Mouse (Mus musculus): Measurements from ENCODE around the gene S100pbp. TPM values are rescaled to one million over a fixed set of nuclear protein-coding genes. Genes with fewer than 3 reads are reported as not detected.

S100pbp gene
- polyA plus RNA-seq, 1 experiment from 2014 or later = 7.3 TPM

- Histone ChIP-seq H3K4me3 (ENCODE audit: low read depth, low read length) (no peak overlapping the region), H3K9me3 (ENCODE audit: low read length) (no peaks in the 10 kb centered on the region), H3K4me2 (replicated peaks; ENCODE audit: low read depth, low read length) (no peak overlapping the region), H3K4me1 (ENCODE audit: insufficient read depth, low read depth, low read length) (no peaks in the 10 kb centered on the region), H3K27me3 (replicated peaks; ENCODE audit: insufficient read depth, low read length) (no peaks in the 10 kb centered on the region), H3K27ac (ENCODE audit: low read length) (no peak overlapping the region), H3K9ac (replicated peaks; ENCODE audit: low read depth) (no peak overlapping the region), H3K36me3 (ENCODE audit: insufficient read depth, low read length) (peaks cover 34% of the 10 kb centered on the region)
- DNase-seq (ENCODE audit: low spot score) = peak; percentile 78
- WGBS = 40% methylated on average over 7 of the region's 7 CpGs
- ATAC-seq = 0 out of 2 replicates have a peak, but pooled peaks have one; percentile 18
- peak; percentile 73 for TF ChIP-seq CTCF (IDR thresholded peaks at IDR 0.05)
- TF ChIP-seq EP300 (IDR thresholded peaks at IDR 0.05) = no peak
Measured at GRCm38 (mm10) chr4:129209504-129209903, 20.0 kb upstream of the S100pbp start.

GRCm38 (mm10) chr4:129206792-129207191, 17.3 kb upstream of the S100pbp start:
- H3K4me2 ChIP-seq (replicated peaks; ENCODE audit: low read depth, low read length) = no peak overlapping the region
- DNase-seq (ENCODE audit: low spot score) (no peak), ATAC-seq (no peak)
- H3K9me3 ChIP-seq (ENCODE audit: low read length) = no peaks in the 10 kb centered on the region
- no peak overlapping the region for H3K9ac ChIP-seq (replicated peaks; ENCODE audit: low read depth)
- peaks cover 32% of the 10 kb centered on the region for H3K36me3 ChIP-seq (ENCODE audit: insufficient read depth, low read length)
- 45% methylated on average over 8 of the region's 8 CpGs for WGBS
- H3K27me3 ChIP-seq (replicated peaks; ENCODE audit: insufficient read depth, low read length) = no peaks in the 10 kb centered on the region
- no peak overlapping the region for H3K27ac ChIP-seq (ENCODE audit: low read length)
- H3K4me1 ChIP-seq (ENCODE audit: insufficient read depth, low read depth, low read length) = no peaks in the 10 kb centered on the region
- H3K4me3 ChIP-seq (ENCODE audit: low read depth, low read length) = no peak overlapping the region
- TF ChIP-seq CTCF (IDR thresholded peaks at IDR 0.05) (no peak), EP300 (IDR thresholded peaks at IDR 0.05) (no peak)

- H3K4me2 ChIP-seq (replicated peaks; ENCODE audit: low read depth, low read length) = no peak overlapping the region
- peak; percentile 14 for DNase-seq (ENCODE audit: low spot score)
- H3K9me3 ChIP-seq (ENCODE audit: low read length) = no peaks in the 10 kb centered on the region
- peaks cover 20% of the 10 kb centered on the region for H3K36me3 ChIP-seq (ENCODE audit: insufficient read depth, low read length)
- H3K4me1 ChIP-seq (ENCODE audit: insufficient read depth, low read depth, low read length) = no peaks in the 10 kb centered on the region
- peak; percentile 35; the same call in 1 of the 2 replicates for ATAC-seq
- no peak overlapping the region for H3K4me3 ChIP-seq (ENCODE audit: low read depth, low read length)
- no peak overlapping the region for H3K27ac ChIP-seq (ENCODE audit: low read length)
- no peak for TF ChIP-seq CTCF (IDR thresholded peaks at IDR 0.05)
- no peak for TF ChIP-seq EP300 (IDR thresholded peaks at IDR 0.05)
- no peak overlapping the region for H3K9ac ChIP-seq (replicated peaks; ENCODE audit: low read depth)
- WGBS = 89% methylated on average over 10 of the region's 10 CpGs
- no peaks in the 10 kb centered on the region for H3K27me3 ChIP-seq (replicated peaks; ENCODE audit: insufficient read depth, low read length)
Measured at GRCm38 (mm10) chr4:129204655-129205054, 15.1 kb upstream of the S100pbp start.

DNA sequence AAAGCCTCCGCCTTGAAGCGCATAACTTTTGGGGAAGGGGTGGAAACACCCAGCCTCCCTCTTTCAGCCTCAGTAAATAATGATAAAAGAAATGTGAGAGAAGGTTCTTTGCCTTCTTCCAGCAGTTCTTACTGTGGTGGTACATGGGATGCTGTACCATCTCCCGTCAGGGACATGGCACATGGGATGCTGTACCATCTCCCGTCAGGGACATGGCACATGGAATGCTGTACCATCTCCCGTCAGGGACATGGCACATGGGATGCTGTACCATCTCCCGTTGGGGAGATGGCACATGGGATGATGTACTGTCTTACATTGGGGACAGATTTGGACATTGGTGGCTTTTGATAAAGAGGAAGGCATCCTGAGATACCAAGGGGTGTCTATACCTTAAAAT, 8.0 kb upstream of the S100pbp start:
- Histone ChIP-seq H3K4me3 (ENCODE audit: low read depth, low read length) (no peak overlapping the region), H3K27ac (ENCODE audit: low read length) (no peak overlapping the region), H3K9me3 (ENCODE audit: low read length) (no peaks in the 10 kb centered on the region), H3K4me2 (replicated peaks; ENCODE audit: low read depth, low read length) (no peak overlapping the region), H3K36me3 (ENCODE audit: insufficient read depth, low read length) (peaks cover 17% of the 10 kb centered on the region; the same call in 1 of the 2 replicates), H3K27me3 (replicated peaks; ENCODE audit: insufficient read depth, low read length) (no peaks in the 10 kb centered on the region), H3K4me1 (ENCODE audit: insufficient read depth, low read depth, low read length) (no peaks in the 10 kb centered on the region), H3K9ac (replicated peaks; ENCODE audit: low read depth) (no peak overlapping the region)
- 99% methylated on average over 6 of the region's 6 CpGs for WGBS
- ATAC-seq (no peak), DNase-seq (ENCODE audit: low spot score) (no peak)
- no peak for TF ChIP-seq CTCF (IDR thresholded peaks at IDR 0.05)
- TF ChIP-seq EP300 (IDR thresholded peaks at IDR 0.05) = no peak

DNA sequence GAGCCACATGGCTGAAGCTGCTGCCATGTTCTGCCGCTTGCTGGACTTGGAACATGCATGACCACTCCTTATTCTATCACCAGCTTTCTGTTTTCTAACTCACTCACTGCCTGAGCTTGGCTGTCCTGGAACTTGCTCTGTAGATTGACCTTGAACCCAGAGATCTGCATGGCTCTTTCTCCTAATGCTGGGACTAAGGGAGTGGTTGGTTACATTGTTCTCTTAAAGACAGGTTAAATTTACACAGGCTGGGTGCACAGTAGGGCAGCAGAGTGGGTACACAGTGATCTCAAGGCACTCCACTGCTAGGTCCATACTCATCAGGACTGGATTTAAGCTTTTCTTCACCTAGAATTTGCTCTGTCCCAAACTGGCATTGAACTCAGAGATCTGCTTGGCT, 4.8 kb upstream of the S100pbp start:
- 95% methylated on average over 1 of the region's 1 CpGs for WGBS
- Histone ChIP-seq H3K9me3 (ENCODE audit: low read length) (no peaks in the 10 kb centered on the region), H3K27ac (ENCODE audit: low read length) (no peak overlapping the region), H3K27me3 (replicated peaks; ENCODE audit: insufficient read depth, low read length) (no peaks in the 10 kb centered on the region), H3K4me1 (ENCODE audit: insufficient read depth, low read depth, low read length) (peaks cover 10% of the 10 kb centered on the region), H3K36me3 (ENCODE audit: insufficient read depth, low read length) (peaks cover 17% of the 10 kb centered on the region; the same call in 1 of the 2 replicates), H3K4me2 (replicated peaks; ENCODE audit: low read depth, low read length) (no peak overlapping the region), H3K9ac (replicated peaks; ENCODE audit: low read depth) (no peak overlapping the region), H3K4me3 (ENCODE audit: low read depth, low read length) (no peak overlapping the region)
- DNase-seq (ENCODE audit: low spot score) (no peak), ATAC-seq (no peak)
- no peak for TF ChIP-seq EP300 (IDR thresholded peaks at IDR 0.05)
- TF ChIP-seq CTCF (IDR thresholded peaks at IDR 0.05) = no peak

DNA sequence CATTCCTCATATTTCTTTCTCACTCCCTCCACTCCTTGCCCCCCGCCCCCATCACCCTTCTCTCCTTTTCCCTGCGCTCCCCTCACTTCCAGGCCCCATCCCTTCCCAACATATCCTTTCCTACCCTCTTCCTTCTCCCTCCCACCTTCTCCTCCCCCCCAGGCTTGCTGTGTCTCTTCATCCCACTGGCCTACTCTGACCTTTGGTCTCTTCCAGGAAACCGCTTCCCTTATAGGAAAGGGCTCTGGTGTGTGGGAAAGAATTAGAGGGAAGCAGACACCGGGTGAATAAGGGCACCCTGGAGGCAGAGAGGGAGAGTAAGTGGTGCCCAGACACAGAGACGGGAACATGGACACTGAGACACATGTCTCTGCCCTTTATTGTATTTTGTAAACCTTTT, 2.2 kb upstream of the S100pbp start:
- no peaks in the 10 kb centered on the region for H3K27me3 ChIP-seq (replicated peaks; ENCODE audit: insufficient read depth, low read length)
- no peak overlapping the region for H3K4me3 ChIP-seq (ENCODE audit: low read depth, low read length)
- peaks cover 10% of the 10 kb centered on the region for H3K4me1 ChIP-seq (ENCODE audit: insufficient read depth, low read depth, low read length)
- no peak for ATAC-seq
- no peak overlapping the region for H3K27ac ChIP-seq (ENCODE audit: low read length)
- no peak overlapping the region for H3K9ac ChIP-seq (replicated peaks; ENCODE audit: low read depth)
- no peak for TF ChIP-seq EP300 (IDR thresholded peaks at IDR 0.05)
- TF ChIP-seq CTCF (IDR thresholded peaks at IDR 0.05) = no peak
- WGBS = 73% methylated on average over 5 of the region's 5 CpGs
- DNase-seq (ENCODE audit: low spot score) = no peak
- H3K36me3 ChIP-seq (ENCODE audit: insufficient read depth, low read length) = peaks cover 8% of the 10 kb centered on the region; the same call in 1 of the 2 replicates
- no peak overlapping the region for H3K4me2 ChIP-seq (replicated peaks; ENCODE audit: low read depth, low read length)
- no peaks in the 10 kb centered on the region for H3K9me3 ChIP-seq (ENCODE audit: low read length)

DNA sequence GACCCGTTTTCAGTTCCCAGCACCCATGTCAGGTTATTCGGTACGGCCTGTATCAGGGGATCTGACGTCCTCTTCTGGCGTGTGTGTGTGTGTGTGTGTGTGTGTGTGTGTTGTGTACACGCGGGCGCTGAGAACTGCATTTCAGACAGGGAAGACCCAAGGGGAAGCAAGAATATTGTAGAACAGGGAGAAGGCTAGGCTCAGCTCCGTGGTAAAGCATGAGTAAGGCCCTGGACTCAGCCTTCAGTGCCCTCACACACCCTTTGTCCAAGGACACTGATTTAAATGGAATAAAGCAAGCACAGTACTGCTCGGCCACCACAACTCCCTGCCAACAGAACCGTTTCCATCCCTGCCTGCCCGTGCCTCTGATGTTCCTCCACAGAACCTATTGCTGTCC, 1.0 kb upstream of the S100pbp start:
- no peak for ATAC-seq
- peak overlapping the region; percentile 58 for H3K27ac ChIP-seq (ENCODE audit: low read length)

More for the DNA sequence above, 1.0 kb upstream of the S100pbp start:
- under 1% methylated on average over 12 of the region's 12 CpGs for WGBS
- H3K36me3 ChIP-seq (ENCODE audit: insufficient read depth, low read length) = no peaks in the 10 kb centered on the region
- H3K27me3 ChIP-seq (replicated peaks; ENCODE audit: insufficient read depth, low read length) = no peaks in the 10 kb centered on the region
- H3K9me3 ChIP-seq (ENCODE audit: low read length) = no peaks in the 10 kb centered on the region
- peak overlapping the region; percentile 89 for H3K4me2 ChIP-seq (replicated peaks; ENCODE audit: low read depth, low read length)
- H3K4me3 ChIP-seq (ENCODE audit: low read depth, low read length) = peak overlapping the region; percentile 82
- H3K4me1 ChIP-seq (ENCODE audit: insufficient read depth, low read depth, low read length) = peaks cover 10% of the 10 kb centered on the region
- H3K9ac ChIP-seq (replicated peaks; ENCODE audit: low read depth) = peak overlapping the region; percentile 58
- TF ChIP-seq CTCF (IDR thresholded peaks at IDR 0.05) = no peak
- no peak for TF ChIP-seq EP300 (IDR thresholded peaks at IDR 0.05)
- no peak for DNase-seq (ENCODE audit: low spot score)

All from lung, postnatal 0 days (tissue).